ENCODE assay signal across 8 mouse cellular contexts in the genomic region with DNA sequence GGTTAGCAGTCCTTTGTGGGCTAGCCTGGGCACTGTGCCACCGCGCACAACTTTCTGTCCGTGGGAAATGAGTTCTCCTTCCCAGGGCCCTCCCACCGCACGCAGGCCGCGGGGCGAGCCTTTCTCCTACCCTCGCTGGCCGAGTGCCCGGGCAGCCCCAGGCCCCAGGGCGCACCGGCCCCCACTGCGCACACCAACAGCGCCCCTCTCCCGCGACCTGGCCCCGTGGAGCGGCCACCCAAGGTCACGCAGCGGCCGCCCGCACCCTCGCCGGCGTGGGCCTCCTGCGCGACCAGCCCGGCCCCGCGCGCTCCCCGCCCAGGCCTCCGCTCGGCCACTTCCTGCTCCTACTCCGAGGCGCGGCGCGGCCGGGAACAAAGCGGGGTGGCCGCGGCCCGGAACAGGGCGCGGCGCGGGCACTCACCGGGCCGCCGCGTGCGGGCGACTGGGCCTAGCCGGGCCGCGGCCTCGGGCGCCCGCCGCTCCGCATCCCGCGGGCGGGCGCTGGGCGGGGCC. TPM values are rescaled to one million over a fixed set of nuclear protein-coding genes. Genes with fewer than 3 reads are reported as not detected.
DNase-seq lines count a peak whose midpoint lies in the region; ATAC-seq and TF ChIP-seq lines count a peak whose summit lies in the region.

No protein-coding gene starts in this region.

- no peak for TF ChIP-seq CTCF in lung, adult 2 months (IDR thresholded peaks at IDR 0.05; ENCODE audit: insufficient read depth, low read length)

- ATAC-seq in activated CD4-positive, CD25-positive, alpha-beta regulatory T cell, adult 4 months = peak; percentile 26
- ATAC-seq in forebrain, embryonic 15.5 days (replicated peaks) = peak; percentile 24
- ATAC-seq in intestine, embryonic 16.5 days = peak; percentile 6

- H3K4me2 ChIP-seq in forebrain, embryonic 15.5 days (replicated peaks) = peak overlapping the region; percentile 87
- peak overlapping the region; percentile 92 for H3K4me2 ChIP-seq in intestine, embryonic 16.5 days (ENCODE audit: low read depth, low read length)

- no peaks in the 10 kb centered on the region for H3K9me3 ChIP-seq in forebrain, embryonic 15.5 days
- no peaks in the 10 kb centered on the region for H3K9me3 ChIP-seq in intestine, embryonic 16.5 days (ENCODE audit: control insufficient read depth, low read length)

- H3K9ac ChIP-seq in forebrain, embryonic 15.5 days (replicated peaks) = peak overlapping the region; percentile 98
- peak overlapping the region; percentile 100 for H3K9ac ChIP-seq in intestine, embryonic 16.5 days (ENCODE audit: low read depth, low read length)

- peak; percentile 36 to 56 for DNase-seq in left cerebral cortex, postnatal 25 days (ENCODE audit: low spot score in 2 of 2)
- no peak for DNase-seq in left cerebral cortex, adult 9 months (ENCODE audit: low spot score in 2 of 2)
- no peak for DNase-seq in lung, adult 2 months
- DNase-seq in right cerebral cortex, postnatal 25 days = peak; percentile 38
- DNase-seq in layer of hippocampus, adult 9-10 months (ENCODE audit: low spot score) = no peak

- peaks cover 46% of the 10 kb centered on the region for H3K4me1 ChIP-seq in forebrain, embryonic 15.5 days
- peaks cover 55% of the 10 kb centered on the region for H3K4me1 ChIP-seq in intestine, embryonic 16.5 days (ENCODE audit: control insufficient read depth, insufficient read depth, low read length)
- H3K4me1 ChIP-seq in lung, adult 2 months (ENCODE audit: control insufficient read depth, insufficient read depth, low read length) = peaks cover 37% of the 10 kb centered on the region

- H3K36me3 ChIP-seq in forebrain, embryonic 15.5 days = peaks cover 16% of the 10 kb centered on the region; the same call in 1 of the 2 replicates
- H3K36me3 ChIP-seq in intestine, embryonic 16.5 days (ENCODE audit: control insufficient read depth, insufficient read depth, low read length) = peaks cover 16% of the 10 kb centered on the region; the same call in 1 of the 2 replicates

- WGBS in forebrain, embryonic 15.5 days = 1% methylated on average over 65 of the region's 68 CpGs
- under 1% methylated on average over 53 of the region's 68 CpGs for WGBS in intestine, embryonic 16.5 days
- 3% methylated on average over 68 of the region's 68 CpGs for WGBS in lung, adult 2 months

- intact Hi-C loops in left cerebral cortex, postnatal 25 days (cut with DNase I) = loop anchor here (2.0 kb wide), 1 partner anchor 49 kb away; no protein-coding TSS in a partner anchor

- no peak for TF ChIP-seq POLR2A in lung, adult 2 months (IDR thresholded peaks at IDR 0.05; ENCODE audit: borderline replicate concordance, extremely low read depth, low read depth, low read length)

- H3K27ac ChIP-seq in forebrain, embryonic 15.5 days (replicated peaks) = peak overlapping the region; percentile 91
- H3K27ac ChIP-seq in intestine, embryonic 16.5 days (ENCODE audit: low read length) = peak overlapping the region; percentile 99

- H3K4me3 ChIP-seq in forebrain, embryonic 15.5 days = peak overlapping the region; percentile 94
- H3K4me3 ChIP-seq in intestine, embryonic 16.5 days (ENCODE audit: low read length) = peak overlapping the region; percentile 98
- peak overlapping the region; percentile 75 for H3K4me3 ChIP-seq in lung, adult 2 months (replicated peaks; ENCODE audit: extremely low read depth, low read depth, low read length)

- peaks cover 10% of the 10 kb centered on the region; the same call in 1 of the 2 replicates for H3K27me3 ChIP-seq in forebrain, embryonic 15.5 days
- H3K27me3 ChIP-seq in intestine, embryonic 16.5 days (replicated peaks; ENCODE audit: control insufficient read depth, insufficient read depth, low read length) = no peaks in the 10 kb centered on the region

RNA-seq across cellular contexts. Expression of a gene that starts 1.1 kb away (rescaled TPM):
- 100 to 1,000 TPM; 138 to 140 TPM for total RNA-seq in left cerebral cortex, postnatal 25 days (2021)
- 10 to 100 TPM; 17.3 to 23.5 TPM for polyA plus RNA-seq in activated CD4-positive, CD25-positive, alpha-beta regulatory T cell, adult 4 months (2017; shearing (Covaris generic))
- polyA plus RNA-seq in forebrain, embryonic 15.5 days (2015; fragmentation: Nextera tagmentation; extraction: Ambion mirVana) = 79.1 and 147 TPM in 2 replicates
- 56.5 and 65.5 TPM in 2 replicates for polyA plus RNA-seq in intestine, embryonic 16.5 days (2015; fragmentation: Nextera tagmentation; extraction: Ambion mirVana)
- polyA plus RNA-seq in lung, adult 2 months (2012; rRNA removed) = 166 and 187 TPM in 2 replicates

RNA-seq across cellular contexts. Expression of a gene that starts 5.0 kb away (rescaled TPM):
- 1 to 10 TPM in 1 of 2 experiments, under 1 TPM in 1; 0.76 to 1.3 TPM for total RNA-seq in left cerebral cortex, postnatal 25 days (2021)
- 1 to 10 TPM; 2.2 to 2.6 TPM for polyA plus RNA-seq in activated CD4-positive, CD25-positive, alpha-beta regulatory T cell, adult 4 months (2017; shearing (Covaris generic))
- 0.98 TPM in 2 replicates for polyA plus RNA-seq in forebrain, embryonic 15.5 days (2015; fragmentation: Nextera tagmentation; extraction: Ambion mirVana)
- polyA plus RNA-seq in intestine, embryonic 16.5 days (2015; fragmentation: Nextera tagmentation; extraction: Ambion mirVana) = 6.8 and 8.2 TPM in 2 replicates
- polyA plus RNA-seq in lung, adult 2 months (2012; rRNA removed) = 40.9 and 51.2 TPM in 2 replicates

RNA-seq across cellular contexts. Expression of a gene that starts 29.2 kb away (rescaled TPM):
- total RNA-seq in left cerebral cortex, postnatal 25 days (2021) = 10 to 100 TPM; 17.4 to 18.8 TPM
- polyA plus RNA-seq in activated CD4-positive, CD25-positive, alpha-beta regulatory T cell, adult 4 months (2017; shearing (Covaris generic)) = 10 to 100 TPM; 38.7 to 44.6 TPM
- 77.2 and 91.2 TPM in 2 replicates for polyA plus RNA-seq in forebrain, embryonic 15.5 days (2015; fragmentation: Nextera tagmentation; extraction: Ambion mirVana)
- polyA plus RNA-seq in intestine, embryonic 16.5 days (2015; fragmentation: Nextera tagmentation; extraction: Ambion mirVana) = 168 and 186 TPM in 2 replicates
- 58.6 and 66.5 TPM in 2 replicates for polyA plus RNA-seq in lung, adult 2 months (2012; rRNA removed)

RNA-seq across cellular contexts. Expression of a gene that starts 46.6 kb away (rescaled TPM):
- total RNA-seq in left cerebral cortex, postnatal 25 days (2021) = 100 to 1,000 TPM; 246 TPM
- polyA plus RNA-seq in activated CD4-positive, CD25-positive, alpha-beta regulatory T cell, adult 4 months (2017; shearing (Covaris generic)) = 1 to 10 TPM; 2.3 to 2.5 TPM
- polyA plus RNA-seq in forebrain, embryonic 15.5 days (2015; fragmentation: Nextera tagmentation; extraction: Ambion mirVana) = 24.0 and 27.0 TPM in 2 replicates
- polyA plus RNA-seq in intestine, embryonic 16.5 days (2015; fragmentation: Nextera tagmentation; extraction: Ambion mirVana) = 12.4 and 13.2 TPM in 2 replicates
- 68.2 and 73.2 TPM in 2 replicates for polyA plus RNA-seq in lung, adult 2 months (2012; rRNA removed)

RNA-seq across cellular contexts. Expression of a gene that starts 53.8 kb away (rescaled TPM):
- 10 to 100 TPM; 16.4 to 18.2 TPM for total RNA-seq in left cerebral cortex, postnatal 25 days (2021)
- 1 to 10 TPM in 1 of 2 experiments, under 1 TPM in 1; 0.86 to 1.3 TPM for polyA plus RNA-seq in activated CD4-positive, CD25-positive, alpha-beta regulatory T cell, adult 4 months (2017; shearing (Covaris generic))
- polyA plus RNA-seq in forebrain, embryonic 15.5 days (2015; fragmentation: Nextera tagmentation; extraction: Ambion mirVana) = 2.0 and 2.2 TPM in 2 replicates
- polyA plus RNA-seq in intestine, embryonic 16.5 days (2015; fragmentation: Nextera tagmentation; extraction: Ambion mirVana) = 2.1 and 2.7 TPM in 2 replicates
- 33.3 and 39.0 TPM in 2 replicates for polyA plus RNA-seq in lung, adult 2 months (2012; rRNA removed)

Comparison
In these comparisons a context has a peak if more than half of its experiments do, and no peak if none do; other contexts are left out.
1. DNase-seq: peak in left cerebral cortex, postnatal 25 days (2 of 2) and right cerebral cortex, postnatal 25 days (single experiment); none in left cerebral cortex, adult 9 months (0 of 2), lung, adult 2 months (single experiment) and layer of hippocampus, adult 9-10 months (single experiment).
2. Peak in every context shown above with its lines, with median percentiles within 50 percentile points of each other: ATAC-seq and H3K4me3 ChIP-seq.